Comparison of ENCODE assay signal across 26 mouse cellular contexts in genomic region chr14:55197121-55197520, GRCm38 (mm10). TPM values are rescaled to one million over a fixed set of nuclear protein-coding genes. Genes with fewer than 3 reads are reported as not detected.
"Had no signal": no experiment of that assay in that cellular context is flagged by ENCODE, and none has a peak within 500 bp of the region (broad histone marks: within the 10 kb centered on the region; RNA-seq: fewer than 3 reads in every experiment).

No protein-coding gene starts in this region.

- H3K4me3 ChIP-seq: limb, embryonic 12.5 days; limb, embryonic 15.5 days; megakaryocyte, embryonic 14.5 days; midbrain, embryonic 10.5 days; neural tube, embryonic 12.5 days; neural tube, embryonic 15.5 days had no signal

- H3K4me1 ChIP-seq: neural tube, embryonic 12.5 days; neural tube, embryonic 15.5 days had no signal

- H3K9ac ChIP-seq: limb, embryonic 12.5 days; limb, embryonic 15.5 days; liver, embryonic 14.5 days; liver, postnatal 0 days; lung, embryonic 14.5 days; neural tube, embryonic 12.5 days; neural tube, embryonic 15.5 days had no signal

- H3K27me3 ChIP-seq: limb, embryonic 15.5 days; neural tube, embryonic 12.5 days had no signal

- H3K4me2 ChIP-seq: limb, embryonic 12.5 days; limb, embryonic 15.5 days; liver, embryonic 11.5 days; lung, embryonic 14.5 days; neural tube, embryonic 12.5 days; neural tube, embryonic 15.5 days had no signal

- H3K27ac ChIP-seq: limb, embryonic 12.5 days; limb, embryonic 15.5 days; liver, embryonic 14.5 days; macrophage; midbrain, embryonic 10.5 days; neural tube, embryonic 12.5 days; neural tube, embryonic 15.5 days; stomach, postnatal 0 days had no signal

- H3K36me3 ChIP-seq: limb, embryonic 12.5 days; limb, embryonic 15.5 days; midbrain, embryonic 10.5 days; neural tube, embryonic 12.5 days; neural tube, embryonic 15.5 days had no signal

- H3K9me3 ChIP-seq: limb, embryonic 15.5 days; midbrain, embryonic 10.5 days; neural tube, embryonic 12.5 days; neural tube, embryonic 15.5 days had no signal

- ATAC-seq: liver, postnatal 0 days; lung, postnatal 0 days had no signal

- DNase-seq: kidney, adult 11 months; kidney, adult 8-10 months; kidney, postnatal 14 days; kidney, postnatal 4 days; left cerebral cortex, postnatal 4 days; liver, postnatal 0 days; lung, embryonic 14.5 days; midbrain, embryonic 14.5 days; right cerebral cortex, adult 18-20 months; right cerebral cortex, postnatal 14 days; right cerebral cortex, postnatal 4 days had no signal

RNA-seq across cellular contexts. Expression of gene Dhrs2, which starts 24.7 kb away (rescaled TPM):
- total RNA-seq: layer of hippocampus, adult 18-20 months; layer of hippocampus, postnatal 14 days; left cerebral cortex, adult 8-10 months; left cerebral cortex, postnatal 14 days; left cerebral cortex, postnatal 4 days had no signal
- polyA plus RNA-seq: liver, embryonic 11.5 days; liver, postnatal 0 days; macrophage; midbrain, embryonic 10.5 days had no signal
